Mouse (Mus musculus) E14TG2a.4 (cell line): ENCODE measurements at regions not wholly inside any gene's neighbourhood (a gene's known extent, or its start where the extent isn't known, plus 50 kb on each side); places are given as distances from the start of the nearest gene placed in this dataset.

Experiments
- H3K27me3 ChIP-seq: 2 replicates; pipeline ENCODE4 v1.6.1; 2014; ENCODE audit warnings: low read length, control low read depth; ENCODE audit not compliant: insufficient read depth
- H3K36me3 ChIP-seq: 2 replicates; pipeline ENCODE4 v1.6.1; 2014; ENCODE audit warnings: low read length, control low read depth; ENCODE audit not compliant: insufficient read depth
- H3K4me1 ChIP-seq: replicated peaks from 2 replicates; pipeline ENCODE4 v1.6.1; 2014; ENCODE audit warnings: low read depth, low read length, control low read depth
- H3K4me3 ChIP-seq: replicated peaks from 2 replicates; pipeline ENCODE4 v1.5.1; 2014; ENCODE audit warnings: mild to moderate bottlenecking, low read length
- H3K9me3 ChIP-seq: 2 replicates; pipeline ENCODE4 v1.6.1; 2014; ENCODE audit warnings: low read length, control low read depth
- CTCF ChIP-seq: conservative IDR thresholded peaks from 2 replicates; pipeline ENCODE4 v1.5.1; 2014; ENCODE audit warnings: low read length
- NANOG ChIP-seq: IDR thresholded peaks from 2 replicates; pipeline ENCODE4 v1.6.1; 2014; ENCODE audit warnings: borderline replicate concordance, low read length, mixed read lengths
- POU5F1 ChIP-seq: IDR thresholded peaks from 2 replicates; pipeline ENCODE4 v1.6.1; 2014; ENCODE audit warnings: low read length, borderline replicate concordance

DNA sequence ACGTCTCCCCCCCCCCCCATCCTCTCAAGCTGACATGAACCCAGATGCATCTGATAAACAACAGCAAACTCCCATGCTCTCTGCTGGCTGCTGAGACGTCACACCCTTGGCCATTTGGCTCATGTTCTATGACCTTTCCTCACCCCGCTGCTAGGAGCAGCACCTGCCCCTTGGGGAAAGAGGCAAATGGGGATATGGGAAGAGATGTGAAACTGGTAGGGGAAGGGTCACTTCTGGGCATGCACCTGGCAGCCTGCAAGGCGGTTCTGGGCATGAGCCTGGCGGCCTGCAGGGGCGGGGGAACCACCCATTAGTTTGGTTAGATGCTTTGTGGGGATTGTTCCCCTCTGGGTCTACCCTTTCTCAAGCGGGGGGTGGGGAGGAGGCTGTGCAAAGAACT, 187.9 kb upstream of the Zfp618 start:
- Histone ChIP-seq H3K36me3 (no peaks in the 10 kb centered on the region), H3K9me3 (no peaks in the 10 kb centered on the region), H3K4me1 (peaks cover 13% of the 10 kb centered on the region), H3K27me3 (peaks cover 46% of the 10 kb centered on the region), H3K4me3 (no peak overlapping the region)
- TF ChIP-seq NANOG (no peak), POU5F1 (no peak), CTCF (no peak)

- H3K4me3 ChIP-seq: no peak overlapping the region
- H3K4me1 ChIP-seq: peaks cover 13% of the 10 kb centered on the region
- H3K27me3 ChIP-seq: peaks cover 52% of the 10 kb centered on the region
- H3K9me3 ChIP-seq: no peaks in the 10 kb centered on the region
- no peak for TF ChIP-seq CTCF
- TF ChIP-seq POU5F1: no peak
- no peak for TF ChIP-seq NANOG
- H3K36me3 ChIP-seq: no peaks in the 10 kb centered on the region
Measured at GRCm38 (mm10) chr4:62778621-62779020, 186.8 kb upstream of the Zfp618 start.

- H3K9me3 ChIP-seq: no peaks in the 10 kb centered on the region
- TF ChIP-seq CTCF (peak; percentile 93), NANOG (no peak), POU5F1 (no peak)
- peaks cover 52% of the 10 kb centered on the region for H3K27me3 ChIP-seq
- H3K4me3 ChIP-seq: peak overlapping the region; percentile 51
- no peaks in the 10 kb centered on the region for H3K36me3 ChIP-seq
- H3K4me1 ChIP-seq: peaks cover 13% of the 10 kb centered on the region
Measured at GRCm38 (mm10) chr4:62780409-62780808, 185.0 kb upstream of the Zfp618 start.

- Histone ChIP-seq H3K9me3 (no peaks in the 10 kb centered on the region), H3K4me3 (peak overlapping the region; percentile 51), H3K4me1 (peaks cover 13% of the 10 kb centered on the region), H3K36me3 (no peaks in the 10 kb centered on the region), H3K27me3 (peaks cover 56% of the 10 kb centered on the region)
- TF ChIP-seq NANOG (no peak), CTCF (no peak), POU5F1 (no peak)
Measured at GRCm38 (mm10) chr4:62780837-62781236, 184.5 kb upstream of the Zfp618 start.

- H3K27me3 ChIP-seq: peaks cover 57% of the 10 kb centered on the region
- H3K4me3 ChIP-seq: no peak overlapping the region
- no peaks in the 10 kb centered on the region for H3K9me3 ChIP-seq
- peaks cover 13% of the 10 kb centered on the region for H3K4me1 ChIP-seq
- TF ChIP-seq CTCF (no peak), POU5F1 (no peak), NANOG (no peak)
- H3K36me3 ChIP-seq: no peaks in the 10 kb centered on the region
Measured at GRCm38 (mm10) chr4:62781309-62781800, 184.0 kb upstream of the Zfp618 start.

- H3K27me3 ChIP-seq: peaks cover 44% of the 10 kb centered on the region
- peaks cover 10% of the 10 kb centered on the region for H3K4me1 ChIP-seq
- no peaks in the 10 kb centered on the region for H3K36me3 ChIP-seq
- no peak overlapping the region for H3K4me3 ChIP-seq
- no peaks in the 10 kb centered on the region for H3K9me3 ChIP-seq
- TF ChIP-seq POU5F1 (no peak), NANOG (no peak), CTCF (no peak)
Measured at GRCm38 (mm10) chr4:62785711-62786110, 179.7 kb upstream of the Zfp618 start.

- TF ChIP-seq CTCF (no peak), NANOG (peak; percentile 55; the same call in 1 of the 2 replicates)
- H3K4me3 ChIP-seq: no peak overlapping the region
- H3K9me3 ChIP-seq: no peaks in the 10 kb centered on the region
- H3K27me3 ChIP-seq: peaks cover 6% of the 10 kb centered on the region
- H3K4me1 ChIP-seq: peaks cover 11% of the 10 kb centered on the region
- H3K36me3 ChIP-seq: no peaks in the 10 kb centered on the region
Measured at GRCm38 (mm10) chr4:62789696-62790095, 175.7 kb upstream of the Zfp618 start.

DNA sequence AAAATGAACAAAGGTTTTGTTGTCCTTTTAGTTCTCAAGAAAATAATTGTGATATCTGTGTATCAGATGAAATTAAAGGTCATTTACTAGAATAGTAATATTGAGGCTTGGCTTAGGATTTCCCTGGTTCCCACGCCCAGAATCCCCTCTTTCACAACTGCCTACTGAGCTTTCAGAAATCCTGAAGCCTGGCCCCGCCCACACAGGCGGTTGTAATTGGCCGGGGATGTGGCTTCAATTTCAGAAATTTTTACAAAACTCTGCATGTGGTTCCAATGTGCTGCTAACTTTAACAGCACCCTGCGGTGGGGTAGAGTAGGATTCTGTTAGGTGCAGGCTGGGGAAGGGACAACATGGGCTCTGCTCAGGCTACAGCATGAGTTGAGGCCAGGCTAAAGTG, 171.8 kb upstream of the Zfp618 start:
- peaks cover 11% of the 10 kb centered on the region for H3K4me1 ChIP-seq
- H3K4me3 ChIP-seq: no peak overlapping the region
- H3K27me3 ChIP-seq: no peaks in the 10 kb centered on the region; the same call in none of the 2 replicates
- no peaks in the 10 kb centered on the region for H3K36me3 ChIP-seq
- TF ChIP-seq POU5F1: no peak
- H3K9me3 ChIP-seq: no peaks in the 10 kb centered on the region

- H3K36me3 ChIP-seq: no peaks in the 10 kb centered on the region
- H3K9me3 ChIP-seq: no peaks in the 10 kb centered on the region
- H3K27me3 ChIP-seq: no peaks in the 10 kb centered on the region; the same call in 1 of the 2 replicates
- H3K4me3 ChIP-seq: no peak overlapping the region
- TF ChIP-seq CTCF: no peak
- TF ChIP-seq NANOG: no peak
- TF ChIP-seq POU5F1: no peak
- H3K4me1 ChIP-seq: peaks cover 11% of the 10 kb centered on the region
Measured at GRCm38 (mm10) chr4:62795538-62795937, 169.8 kb upstream of the Zfp618 start.
